Mouse (Mus musculus): Measurements from ENCODE around the gene Cr1l. TPM values are rescaled to one million over a fixed set of nuclear protein-coding genes. Genes with fewer than 3 reads are reported as not detected.

The Cr1l gene
- 28.6 and 34.0 TPM in 2 replicates for polyA plus RNA-seq (2021; fragmentation: Nextera tagmentation)
- long read RNA-seq, experiment 1, transcript Cr1l-201 (10 exons, 1,651 nt) = major isoform, 19 of 45 reads
- long read RNA-seq, experiment 1, partial matches to known transcripts = 7 of 45 reads
- long read RNA-seq, experiment 1, other reads (novel, unspliced or antisense) = 17 of 45 reads
- long read RNA-seq, experiment 2, transcript Cr1l-201 (10 exons, 1,651 nt) = major isoform, 30 of 73 reads
- long read RNA-seq, experiment 2, transcript Cr1l-204 (10 exons, 2,776 nt) = minor isoform, 7 of 73 reads
- long read RNA-seq, experiment 2, partial matches to known transcripts = 7 of 73 reads
- long read RNA-seq, experiment 2, other reads (novel, unspliced or antisense) = 26 of 73 reads

GRCm38 (mm10) chr1:195130953-195131674, at the start of gene Cr1l:
Gene Cr1l (minus strand): TSS chr1:195131586.

GRCm38 (mm10) chr1:195175980-195176931, 44.9 kb upstream of the Cr1l start, which contains the start of gene Cr2:
Gene Cr2 (minus strand): TSS chr1:195176716.

GRCm38 (mm10) chr1:195092220-195092720, 39.1 kb downstream of the Cr1l start, which contains the start of gene Cd46:
Gene Cd46 (minus strand): TSS chr1:195092249.

Other genes with a start within 250 kb of the Cr1l start
- gene Cd34, start 192.8 kb downstream of the Cr1l start, polyA plus RNA-seq (2021; fragmentation: Nextera tagmentation) = 23.6 and 28.7 TPM in 2 replicates
- 0.15 and 0.18 TPM in 2 replicates for gene Cd46, start 39.3 kb downstream of the Cr1l start, polyA plus RNA-seq (2021; fragmentation: Nextera tagmentation)
- gene Cr2, start 45.1 kb upstream of the Cr1l start, polyA plus RNA-seq (2021; fragmentation: Nextera tagmentation) = 0.15 and 0.23 TPM in 2 replicates